Mouse (Mus musculus) left cerebral cortex, postnatal 36 days (tissue): ENCODE results near the gene Rdm1. TPM values are rescaled to one million over a fixed set of nuclear protein-coding genes. Genes with fewer than 3 reads are reported as not detected.

Experiments
- DNase-seq, 2 experiments: peaks; one replicate each; pipeline ENCODE4 v3.0.0; 2021 to 2022; ENCODE audit warnings: low spot score in 2 of 2, mixed read lengths in 1 of 2
- intact Hi-C: fragments of 180-260 bp; cut with DNase I; formaldehyde crosslinking; loops from one replicate; pipeline ENCODE4 v1.15.1; 2025
- total RNA-seq, 2 experiments: library from RNA; stranded (reverse); gene quantifications; 2 replicates each; pipeline ENCODE4 v1.2.3; 2021

The Rdm1 gene
- total RNA-seq, 2 experiments from 2014 or later: 6.0 to 6.5 TPM

DNA sequence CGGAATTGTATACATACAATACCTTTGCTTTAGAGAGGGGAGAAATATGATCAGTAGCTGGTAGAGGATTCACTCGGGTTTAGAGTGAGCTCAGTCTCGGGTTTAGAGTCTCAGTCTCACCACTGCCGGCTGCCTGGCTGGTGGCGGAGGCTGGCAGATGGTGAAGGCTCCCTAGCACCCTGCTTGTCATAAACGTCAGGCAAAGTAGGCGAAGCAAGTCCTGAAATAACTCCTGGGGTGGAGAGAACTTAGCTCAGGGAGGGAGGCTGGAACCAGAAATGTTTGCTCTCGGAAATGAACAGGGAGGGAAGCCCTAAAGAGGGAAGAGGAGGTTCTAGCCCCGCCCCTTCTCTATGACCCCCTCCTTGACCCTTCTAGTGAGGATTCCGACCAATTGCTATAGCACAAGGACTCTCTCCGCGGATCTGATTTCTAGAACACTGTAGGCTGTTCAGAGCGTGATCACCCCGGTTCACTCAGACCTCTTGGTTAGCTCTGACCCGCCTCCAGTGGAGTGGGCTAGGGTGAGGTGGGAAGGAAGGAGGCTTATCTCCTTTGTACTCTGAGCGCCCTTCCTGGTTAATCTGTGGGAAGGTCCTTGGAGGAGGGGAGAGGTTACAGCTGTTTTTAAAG is 46.1 kb downstream of the Rdm1 start:
- DNase-seq: peak; percentile 81 to 85
- intact Hi-C loops: loop anchor here (2.0 kb wide), 1 partner anchor 14 kb away; no protein-coding TSS in a partner anchor

DNA sequence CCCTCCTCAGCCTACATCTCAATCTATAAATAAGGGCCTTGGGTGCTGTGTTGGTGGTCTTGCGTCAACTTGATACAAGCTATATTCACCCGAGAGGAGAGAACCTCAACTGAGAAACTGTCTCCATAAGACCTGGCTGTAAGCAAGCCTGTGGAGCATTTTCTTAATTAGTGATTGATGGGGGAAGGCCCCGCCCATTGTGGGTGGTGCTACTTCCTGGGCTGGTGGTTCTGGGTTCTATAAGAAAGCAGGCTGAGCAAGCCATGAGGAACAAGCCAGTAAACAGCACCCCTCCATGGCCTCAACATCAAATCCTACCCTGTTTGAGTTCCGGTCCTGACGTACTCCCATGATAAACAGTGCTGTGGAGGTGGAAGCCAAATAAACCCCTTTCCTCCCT is 47.1 kb downstream of the Rdm1 start:
- intact Hi-C loops: no loop called here
- DNase-seq: no peak

DNA sequence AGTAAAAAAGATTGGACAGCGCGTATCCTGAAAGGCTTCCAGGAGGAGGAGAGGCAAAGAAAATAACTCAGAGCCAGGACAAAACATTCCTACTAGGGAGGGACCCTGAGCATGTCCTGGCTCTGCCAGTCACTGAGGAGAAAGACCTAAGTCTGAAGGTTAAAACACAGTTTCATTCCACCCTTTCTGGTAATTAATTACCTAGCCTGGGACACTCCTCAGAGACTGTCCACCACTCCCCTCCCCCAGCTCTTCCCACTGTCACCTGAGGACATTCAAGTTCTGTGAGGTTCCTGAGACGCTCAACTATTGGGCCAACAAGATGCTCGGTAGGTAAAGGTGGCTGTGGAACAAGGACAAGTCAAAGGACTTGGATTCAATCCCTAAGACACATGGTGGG is 48.4 kb downstream of the Rdm1 start:
- DNase-seq: no peak
- intact Hi-C loops: no loop called here

DNA sequence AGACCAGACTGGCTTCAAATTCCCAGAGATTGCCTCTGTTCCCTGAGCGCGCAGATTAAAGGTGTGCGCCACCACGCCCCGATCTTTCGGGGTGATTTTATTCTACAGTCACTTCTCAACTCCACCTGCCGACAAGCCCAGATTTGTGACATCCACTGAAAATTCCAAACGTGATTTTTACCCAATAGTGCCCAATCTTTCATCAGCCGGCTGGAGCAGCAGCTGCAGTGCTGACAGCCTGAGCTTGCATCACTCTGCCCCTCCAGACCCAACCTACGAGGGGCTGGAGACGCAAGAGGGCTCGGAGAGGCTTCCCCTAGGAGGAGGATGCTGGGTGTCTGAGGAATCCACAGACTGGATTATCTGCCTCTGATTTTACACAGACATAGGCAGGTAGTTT is 50.7 kb downstream of the Rdm1 start:
- intact Hi-C loops: no loop called here
- DNase-seq: no peak

DNA sequence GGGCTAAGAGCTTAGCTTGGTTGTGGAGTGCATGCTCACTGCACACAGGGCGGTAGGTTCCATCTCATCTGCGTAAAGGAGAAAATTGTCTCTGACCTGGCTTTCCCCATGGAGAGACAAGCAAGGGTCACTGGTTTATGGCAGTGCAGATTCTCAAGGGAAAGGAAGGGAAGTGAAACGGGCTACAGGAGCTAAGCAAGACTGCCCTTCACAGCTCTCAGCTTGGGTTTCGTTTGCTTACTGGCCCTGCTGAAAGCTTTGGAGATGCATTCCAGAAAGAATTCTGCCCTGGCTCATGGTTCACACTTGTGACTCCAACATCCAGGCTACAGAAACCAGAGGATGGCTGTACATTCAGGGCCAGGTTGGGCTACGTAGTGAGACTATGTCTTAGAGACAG is 51.8 kb downstream of the Rdm1 start:
- no peak for DNase-seq
- intact Hi-C loops: no loop called here

DNA sequence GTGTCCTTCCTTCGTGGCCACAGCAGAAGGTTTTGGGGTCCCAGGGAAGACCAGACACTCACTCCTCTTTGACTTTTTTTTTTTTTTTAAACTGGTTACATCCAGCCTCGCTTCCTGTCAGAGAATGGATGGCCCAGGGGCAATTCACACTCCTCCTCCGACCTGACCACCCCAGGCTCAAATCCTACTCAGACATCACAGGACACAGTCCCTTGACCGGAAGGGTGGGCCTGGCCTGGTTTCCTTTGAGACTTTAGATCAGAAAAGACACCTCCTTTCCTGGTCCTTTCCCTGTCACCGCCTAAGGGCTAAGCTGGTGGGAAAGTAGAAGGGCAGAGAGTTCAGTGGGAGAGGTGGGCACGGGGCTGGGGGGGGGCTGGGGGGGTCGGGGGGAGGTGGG is 52.9 kb downstream of the Rdm1 start:
- DNase-seq: no peak
- intact Hi-C loops: no loop called here

DNA sequence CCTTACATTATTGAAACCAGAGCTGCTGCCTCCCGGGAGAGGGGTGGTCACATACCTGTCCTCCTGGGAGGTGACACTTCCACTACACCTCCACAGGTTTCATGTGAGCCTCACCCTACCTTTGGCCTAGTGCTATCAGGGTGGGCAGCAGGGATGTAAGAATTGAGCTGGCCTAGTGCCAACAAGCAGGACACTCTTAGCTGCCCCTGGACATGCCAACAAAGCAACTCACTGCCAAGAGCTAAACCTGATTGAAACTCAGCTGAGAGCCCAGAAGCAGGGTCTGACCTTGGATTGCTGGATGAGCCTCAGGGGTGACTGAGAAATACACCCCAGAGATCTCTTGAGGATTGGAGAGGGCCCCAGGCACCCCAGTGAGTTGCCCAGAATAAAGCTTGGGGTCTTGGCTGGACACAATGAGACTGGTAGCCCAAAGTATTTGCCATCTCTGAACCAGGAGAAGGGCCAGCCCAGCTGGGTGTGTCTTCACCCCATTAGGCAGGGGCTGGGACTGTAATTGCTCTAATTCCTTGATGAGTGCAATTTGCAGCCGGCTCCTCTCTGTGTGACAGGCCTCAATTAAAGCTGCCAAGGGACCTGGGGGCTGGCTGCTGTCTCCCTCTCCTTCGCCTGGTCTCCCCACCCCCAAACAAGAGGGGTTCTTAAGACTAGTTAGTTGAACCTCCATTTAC is 53.8 kb downstream of the Rdm1 start:
- intact Hi-C loops: no loop called here
- no peak for DNase-seq

DNA sequence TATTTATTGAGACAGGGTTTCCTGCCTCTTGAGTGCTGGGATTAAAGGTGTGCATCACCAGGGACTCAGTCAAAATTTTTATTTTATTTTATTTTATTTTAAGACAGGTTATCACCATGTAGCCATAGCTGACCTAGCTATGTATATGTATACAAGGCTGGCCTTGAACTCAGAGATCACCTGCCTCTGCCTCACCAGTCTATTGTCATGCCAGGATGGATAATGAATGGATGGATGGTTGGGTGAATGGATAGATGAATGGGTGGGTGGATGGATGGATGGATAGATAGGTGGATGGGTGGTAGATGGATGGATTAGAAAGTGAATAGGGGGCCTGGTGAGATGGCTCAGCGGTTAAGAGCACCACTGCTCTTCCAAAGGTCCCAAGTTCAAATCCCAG is 55.0 kb downstream of the Rdm1 start:
- intact Hi-C loops: no loop called here
- DNase-seq: no peak

DNA sequence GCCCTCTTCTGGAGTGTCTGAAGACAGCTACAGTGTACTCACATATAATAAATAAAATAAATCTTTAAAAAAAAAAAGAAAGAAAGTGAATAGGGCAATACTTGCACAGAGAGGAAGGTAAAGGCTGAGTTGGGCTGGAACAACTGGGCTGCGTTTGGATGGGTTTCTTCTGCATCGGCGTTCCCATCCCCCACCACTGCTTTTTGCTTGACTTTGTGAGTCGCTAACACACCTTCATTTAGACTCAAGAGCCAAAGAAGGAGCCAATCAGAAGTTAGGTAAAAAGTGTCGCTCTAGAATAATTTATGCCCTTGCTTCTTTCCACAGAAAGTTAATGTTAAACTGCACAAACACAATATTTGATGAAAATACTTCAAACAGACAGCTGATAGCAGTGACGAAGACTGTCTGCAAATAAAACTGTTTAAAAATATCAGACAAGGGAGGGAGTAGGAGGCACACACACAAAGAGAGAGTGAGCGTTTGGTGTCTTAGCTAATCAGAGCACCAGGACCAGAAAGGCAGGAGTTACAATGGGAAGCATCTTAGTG is 55.5 kb downstream of the Rdm1 start:
- DNase-seq: no peak
- intact Hi-C loops: no loop called here

Other genes with a start within 250 kb of the Rdm1 start
- 10 to 100 TPM; 42.1 to 45.6 TPM for gene Aarsd1, start 209.6 kb upstream of the Rdm1 start, total RNA-seq
- gene Gm27029, start 202.4 kb upstream of the Rdm1 start, total RNA-seq: 1 to 10 TPM; 5.5 to 7.6 TPM
- gene Rundc1, start 202.1 kb upstream of the Rdm1 start, total RNA-seq: 10 to 100 TPM; 32.7 to 40.6 TPM
- gene Ptges3l, start 201.9 kb upstream of the Rdm1 start, total RNA-seq: 1 to 10 TPM; 3.3 to 4.7 TPM
- gene Rpl27, start 184.9 kb upstream of the Rdm1 start, total RNA-seq: 10 to 100 TPM; 32.6 to 46.9 TPM
- 1 to 10 TPM; 3.2 to 3.4 TPM for gene Ifi35, start 178.8 kb upstream of the Rdm1 start, total RNA-seq
- gene Rnd2, start 162.2 kb upstream of the Rdm1 start, total RNA-seq: 100 to 1,000 TPM; 139 to 164 TPM
- 10 to 100 TPM; 33.9 to 36.1 TPM for gene Vat1, start 161.0 kb upstream of the Rdm1 start, total RNA-seq
- gene Brca1, start 75.2 kb upstream of the Rdm1 start, total RNA-seq: 1 to 10 TPM in 1 of 2 experiments, under 1 TPM in 1; 0.96 to 1.0 TPM
- gene Nbr1, start 75.0 kb upstream of the Rdm1 start, total RNA-seq: 100 to 1,000 TPM; 131 to 145 TPM
- 1 to 10 TPM; 1.2 to 1.6 TPM for gene Tmem106a, start 45.0 kb upstream of the Rdm1 start, total RNA-seq
- not detected for gene Gm11634, start 27.9 kb upstream of the Rdm1 start, total RNA-seq
- gene Arl4d, start 38.3 kb downstream of the Rdm1 start, total RNA-seq: 10 to 100 TPM; 18.3 to 38.8 TPM
- gene Dhx8, start 105.7 kb downstream of the Rdm1 start, total RNA-seq: 10 to 100 TPM; 34.1 to 37.4 TPM
- 10 to 100 TPM; 13.9 to 20.3 TPM for gene Etv4, start 158.2 kb downstream of the Rdm1 start, total RNA-seq